Mouse (Mus musculus): ENCODE results near the gene Ece2.

Ece2 gene
- long read RNA-seq, experiment 1, partial matches to known transcripts, result 0 of 1 reads
- long read RNA-seq, experiment 1, other reads (novel, unspliced or antisense), result 1 of 1 reads
- long read RNA-seq, experiment 2, partial matches to known transcripts, result 2 of 7 reads
- long read RNA-seq, experiment 2, other reads (novel, unspliced or antisense), result 1 of 7 reads

- intact Hi-C loops (cut with DNase I), result no loop called here
These were observed at the start of gene Ece2 for GRCm38 (mm10) chr16:20629731-20630634. Ece2 (plus strand) TSS chr16:20629828.

GRCm38 (mm10) chr16:20589366-20589938, 40.2 kb upstream of the Ece2 start, which contains the start of gene Vwa5b2:
Vwa5b2 (plus strand) TSS chr16:20589471.
- intact Hi-C loops (cut with DNase I), result no loop called here

DNA sequence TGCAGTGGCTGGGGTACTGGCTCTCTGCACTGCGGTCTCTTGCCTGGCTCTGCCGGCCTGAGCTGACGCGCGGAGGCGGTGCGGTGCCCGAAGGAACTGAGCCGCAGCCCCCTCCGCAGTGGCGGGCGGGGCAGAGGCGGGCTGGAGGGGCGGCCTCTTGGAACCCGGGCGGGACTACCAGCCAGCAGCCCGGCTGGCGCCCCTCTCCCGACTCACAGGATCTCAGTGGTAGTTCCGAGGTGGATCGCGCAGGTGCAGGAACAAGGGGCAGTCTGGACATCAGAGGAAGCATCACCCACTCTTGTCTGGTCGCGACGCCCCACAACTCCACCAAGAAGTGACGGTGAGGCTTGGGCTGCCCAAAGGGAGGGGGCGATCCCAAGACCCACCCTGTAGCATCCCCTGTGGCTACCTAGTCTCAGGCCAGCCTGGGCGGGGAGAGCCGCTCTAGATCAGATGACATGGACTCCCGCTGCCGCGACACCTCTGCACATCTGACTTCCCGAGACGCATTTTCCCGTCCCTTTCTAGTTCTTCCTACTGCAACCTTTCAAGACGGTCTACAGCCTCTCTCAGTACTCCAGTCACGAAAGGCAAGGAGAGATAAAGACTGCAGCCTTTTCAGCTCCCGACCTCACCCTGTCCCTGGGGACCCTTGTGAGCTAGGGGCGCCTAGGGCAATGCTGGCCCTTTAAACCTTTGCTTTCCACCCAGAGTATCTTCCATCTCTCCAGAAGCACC, 39.5 kb upstream of the Ece2 start:
- intact Hi-C loops (cut with DNase I), result no loop called here

GRCm38 (mm10) chr16:20590680-20591038, 39.0 kb upstream of the Ece2 start:
- intact Hi-C loops (cut with DNase I), result no loop called here

GRCm38 (mm10) chr16:20591076-20591705, 38.4 kb upstream of the Ece2 start:
- intact Hi-C loops (cut with DNase I), result no loop called here

DNA sequence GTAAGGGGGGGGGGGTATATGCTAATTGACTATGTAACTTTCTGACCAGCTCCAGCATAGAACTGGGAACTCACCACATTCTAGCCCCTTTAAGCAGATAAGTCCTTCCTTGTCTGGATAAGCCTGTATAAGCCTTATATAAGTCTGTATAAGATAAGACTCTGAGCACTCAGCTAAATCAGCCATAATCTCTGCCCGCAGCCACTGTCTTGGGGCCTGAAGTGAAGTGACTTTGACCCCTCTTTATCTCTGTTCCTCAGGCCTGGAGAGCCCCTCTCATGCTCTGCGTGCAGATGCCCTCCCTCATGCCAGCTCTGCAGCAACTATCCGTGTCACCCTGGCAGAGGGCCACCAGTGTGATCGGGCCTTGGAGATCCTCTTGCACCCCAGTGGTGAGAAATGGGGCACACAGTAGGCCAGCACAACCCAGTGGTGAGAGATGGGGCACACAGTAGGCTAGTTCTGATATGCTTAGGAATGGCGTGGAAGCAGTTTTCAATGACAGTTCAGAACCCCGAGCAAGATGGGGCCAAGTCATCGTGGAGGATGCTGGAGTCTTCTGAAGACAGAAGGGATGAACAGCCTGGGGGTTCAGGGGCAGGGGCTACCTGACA, 34.5 kb upstream of the Ece2 start:
- intact Hi-C loops (cut with DNase I), result no loop called here

DNA sequence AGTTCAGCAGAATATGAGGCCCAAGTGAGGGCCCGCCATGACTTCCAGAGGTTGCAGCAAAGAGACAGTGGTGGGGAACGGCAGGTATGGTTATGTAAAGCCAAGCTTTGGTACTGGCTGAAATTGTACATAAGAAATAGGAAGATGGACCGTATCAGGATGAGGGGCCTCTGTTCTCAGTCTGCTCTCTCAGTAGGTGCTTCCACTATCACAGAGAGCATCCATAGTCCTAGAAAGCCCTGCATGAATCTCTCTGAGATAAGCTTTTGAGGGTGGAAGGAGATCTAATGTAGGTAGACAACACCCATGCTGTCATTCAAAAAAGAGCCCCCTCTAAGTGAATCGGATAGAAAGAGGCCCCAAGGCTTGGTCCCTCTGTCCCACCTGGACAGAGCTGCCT, 33.9 kb upstream of the Ece2 start:
- intact Hi-C loops (cut with DNase I), result no loop called here

GRCm38 (mm10) chr16:20596687-20597441, 32.8 kb upstream of the Ece2 start:
- intact Hi-C loops (cut with DNase I), result no loop called here

DNA sequence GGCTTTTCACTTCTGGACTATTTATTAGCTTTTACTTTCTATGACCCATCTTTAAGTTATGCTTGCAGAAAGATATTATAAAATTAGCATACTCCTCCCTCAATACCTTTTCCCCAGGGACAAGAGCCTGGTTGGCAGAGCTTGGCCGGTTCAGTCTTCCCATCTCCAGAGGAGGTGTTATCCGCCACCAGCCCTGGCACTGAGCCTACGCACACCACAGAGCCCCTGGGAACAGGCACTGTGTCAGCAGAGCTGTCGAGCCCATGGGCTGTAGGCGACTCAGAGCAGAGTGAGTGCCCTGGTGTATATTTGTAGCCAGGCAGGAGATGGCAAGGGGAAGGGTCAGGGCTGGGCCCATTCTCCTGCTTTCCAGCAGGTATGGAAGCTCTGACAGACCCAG, 29.1 kb upstream of the Ece2 start:
- intact Hi-C loops (cut with DNase I), result no loop called here

DNA sequence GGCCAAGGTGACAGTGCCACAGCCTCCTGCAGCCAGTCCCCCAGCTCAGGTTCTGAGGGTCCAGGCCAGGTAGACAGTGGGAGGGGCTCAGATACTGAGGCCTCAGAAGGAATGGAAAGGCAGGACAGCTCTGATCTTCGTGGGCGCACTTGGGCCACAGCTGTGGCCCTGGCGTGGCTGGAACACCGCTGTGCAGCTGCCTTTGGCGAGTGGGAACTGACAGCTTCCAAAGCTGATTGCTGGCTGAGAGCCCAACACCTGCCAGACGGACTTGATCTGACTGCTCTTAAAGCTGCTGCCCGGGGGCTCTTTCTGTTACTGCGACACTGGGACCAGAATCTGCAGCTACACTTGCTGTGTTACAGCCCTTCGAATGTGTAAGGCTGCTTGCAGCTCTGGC, 24.9 kb upstream of the Ece2 start:
- intact Hi-C loops (cut with DNase I), result no loop called here

GRCm38 (mm10) chr16:20610501-20611356, 18.9 kb upstream of the Ece2 start:
- intact Hi-C loops (cut with DNase I), result loop anchor here (5.0 kb wide), 1 partner anchor 73 kb away; the partner anchor contains the start of gene Ap2m1

GRCm38 (mm10) chr16:20611357-20612227, 18.0 kb upstream of the Ece2 start, which contains the start of the genes Eef1akmt4, Gm49333 and Alg3:
Eef1akmt4 (plus strand) TSS chr16:20611593.
Gm49333 (plus strand) TSS chr16:20611610.
Alg3 (minus strand) TSS chr16:20611735.
- intact Hi-C loops (cut with DNase I), result loop anchor here (5.0 kb wide), 1 partner anchor 74 kb away; the partner anchor contains the start of gene Ap2m1

DNA sequence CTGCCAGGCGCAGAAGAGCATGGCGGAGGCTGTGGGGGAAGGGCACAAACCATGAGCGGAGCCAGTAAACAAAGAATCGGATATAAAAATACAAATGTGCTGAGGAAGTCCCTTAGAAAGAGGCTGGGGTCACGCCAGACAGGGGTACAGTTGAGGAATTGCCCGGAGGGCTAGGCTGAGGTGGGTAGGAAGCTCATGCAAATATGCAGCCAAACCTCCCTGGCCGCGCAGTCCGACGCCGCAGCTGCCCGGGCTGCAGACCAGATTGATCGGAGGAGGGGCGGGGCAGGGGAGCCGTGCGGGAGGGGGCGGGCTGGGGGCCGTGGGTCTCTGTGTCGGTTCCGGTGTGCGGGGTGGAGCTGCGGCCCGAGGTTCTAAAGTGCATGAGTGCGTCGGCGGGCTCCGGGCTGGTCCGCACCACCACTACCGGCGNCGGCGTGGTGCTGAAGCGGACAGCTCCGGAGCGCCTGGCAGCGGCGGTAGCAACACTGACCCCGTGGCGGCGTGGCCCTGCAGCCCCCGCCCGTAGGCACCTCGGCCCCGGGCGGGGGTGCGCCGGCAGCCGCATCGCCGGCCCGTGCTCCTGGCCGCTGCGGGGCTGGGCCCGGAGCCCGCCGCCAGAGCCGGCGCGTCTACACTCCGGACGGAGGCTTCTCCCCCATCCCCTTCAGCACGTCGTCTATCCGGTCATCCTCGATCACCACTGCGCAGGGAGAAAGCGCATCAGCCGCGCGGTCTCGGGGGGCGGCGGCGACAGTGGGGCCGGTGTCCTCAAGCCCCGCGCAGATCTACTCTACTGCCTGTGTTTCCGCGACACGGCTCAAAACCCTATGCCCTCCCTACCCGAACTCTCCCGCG, 9.9 kb upstream of the Ece2 start:
- intact Hi-C loops (cut with DNase I), result no loop called here

GRCm38 (mm10) chr16:20620399-20620735, 9.3 kb upstream of the Ece2 start:
- intact Hi-C loops (cut with DNase I), result no loop called here

- intact Hi-C loops (cut with DNase I), result no loop called here
These were observed 8.9 kb upstream of the Ece2 start for GRCm38 (mm10) chr16:20620751-20621190.

GRCm38 (mm10) chr16:20621191-20621990, 8.2 kb upstream of the Ece2 start, which contains the start of gene Camk2n2:
Camk2n2 (minus strand) TSS chr16:20621287.
- intact Hi-C loops (cut with DNase I), result no loop called here

Data from adrenal gland (tissue).